Mouse (Mus musculus) heart, postnatal 25 days (tissue): ENCODE results near the gene Rbm10. TPM values are rescaled to one million over a fixed set of nuclear protein-coding genes. Genes with fewer than 3 reads are reported as not detected.

ENCODE experiments used
- DNase-seq: peaks from one replicate; pipeline ENCODE4 v3.0.0; 2022; ENCODE audit warnings: low spot score
- intact Hi-C: fragments of 180-260 bp; cut with DNase I; formaldehyde crosslinking; loops from one replicate; pipeline ENCODE4 v1.15.1; 2025
- total RNA-seq, 2 experiments: library from RNA; stranded (reverse); gene quantifications; 2 replicates each; pipeline ENCODE4 v1.2.3; 2021

Rbm10 gene
- total RNA-seq = 10 to 100 TPM; 21.2 to 22.0 TPM

DNA sequence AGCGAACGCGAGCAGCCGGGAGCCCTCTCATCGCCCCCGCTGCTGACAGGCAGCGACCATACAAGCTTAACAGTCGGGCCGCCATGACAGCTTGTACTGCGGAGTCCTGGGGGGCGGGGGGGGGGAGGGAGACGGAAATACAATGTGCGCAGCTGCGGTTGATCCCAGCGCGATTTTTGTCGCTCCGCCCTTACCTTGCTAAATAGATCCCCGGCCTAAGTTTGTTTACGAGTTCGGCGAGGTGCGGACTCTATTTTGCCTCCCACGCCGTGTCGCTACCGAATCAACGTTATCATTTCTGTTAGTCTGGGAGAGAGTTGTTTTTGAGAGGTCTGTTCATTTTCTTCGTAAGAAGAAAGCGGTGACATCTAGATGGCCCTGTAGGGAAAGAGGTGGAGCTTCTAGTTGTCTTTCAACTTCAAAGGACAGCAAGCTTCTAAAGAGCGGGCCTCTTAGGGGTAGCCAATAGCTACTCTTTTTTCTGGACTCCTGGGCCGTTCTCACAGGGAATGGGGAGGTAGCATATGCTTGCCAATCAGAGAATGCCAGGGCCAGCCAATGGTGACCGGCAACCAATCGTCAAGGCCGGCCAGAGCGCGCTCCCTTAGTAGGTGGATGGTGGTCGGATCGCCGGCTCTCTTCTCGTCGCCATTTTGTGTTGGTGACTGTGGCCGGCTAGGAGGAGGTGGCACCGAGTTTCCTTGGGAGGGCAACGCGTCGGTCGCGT lies at the start of gene Rbm10, which contains the start of gene Ndufb11:
Rbm10 (plus strand) TSS at position 328 of the 727 bp plus-strand sequence.
Ndufb11 (minus strand) TSS at position 444 of the 727 bp plus-strand sequence.
- peak; percentile 76 for DNase-seq
- intact Hi-C loops = no loop called here

GRCm38 (mm10) chrX:20571024-20571423 lies 46.3 kb upstream of the Rbm10 start:
- peak; percentile 2 for DNase-seq
- intact Hi-C loops = loop anchor here (10.0 kb wide), 1 partner anchor 146 kb away; the partner anchor contains the start of gene Jade3

GRCm38 (mm10) chrX:20572683-20573082 lies 44.6 kb upstream of the Rbm10 start:
- intact Hi-C loops = loop anchor here (10.0 kb wide), 1 partner anchor 148 kb away; the partner anchor contains the start of gene Jade3
- no peak for DNase-seq

DNA sequence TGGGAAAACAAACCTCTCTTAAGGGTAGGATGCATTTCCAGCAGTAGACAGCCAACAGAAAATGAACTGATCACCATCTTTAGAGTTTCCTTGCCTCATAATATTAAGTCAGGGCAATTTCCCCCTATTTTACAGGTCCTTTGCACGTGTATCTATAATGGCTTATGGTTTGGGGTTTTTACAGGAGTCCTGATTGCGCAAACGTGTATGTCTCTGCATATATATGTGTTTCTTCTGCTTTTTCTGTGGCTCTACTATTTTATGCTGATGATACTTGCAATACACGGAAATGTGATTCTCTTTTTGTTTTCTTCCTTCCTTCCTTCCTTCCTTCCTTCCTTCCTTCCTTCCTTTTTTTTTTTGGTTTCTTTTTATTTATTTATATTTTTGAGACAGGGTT lies 43.4 kb upstream of the Rbm10 start:
- no peak for DNase-seq
- intact Hi-C loops = loop anchor here (10.0 kb wide), 1 partner anchor 149 kb away; the partner anchor contains the start of gene Jade3

DNA sequence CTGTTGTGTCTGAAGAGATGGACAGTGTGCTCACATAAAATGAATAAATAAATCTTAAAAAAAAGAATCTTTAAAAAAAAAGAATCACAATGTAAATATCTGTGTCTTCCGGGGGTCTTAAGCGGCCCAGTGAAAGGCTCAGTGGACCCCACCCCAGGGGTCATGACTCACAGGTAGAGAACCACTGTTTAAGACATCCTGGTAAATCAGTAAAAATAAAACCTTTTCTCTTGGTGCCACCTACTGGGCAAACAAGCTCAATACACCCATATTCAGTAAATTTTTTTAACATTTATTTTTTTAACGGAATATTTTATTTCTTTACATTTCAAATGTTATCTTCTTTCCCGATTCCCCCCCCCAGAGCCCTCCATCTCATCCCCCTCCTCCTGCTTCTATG lies 29.3 kb upstream of the Rbm10 start:
- DNase-seq = no peak
- intact Hi-C loops = loop anchor here (5.0 kb wide), 1 partner anchor 426 kb away; no protein-coding TSS in a partner anchor

GRCm38 (mm10) chrX:20608500-20608899 lies 8.8 kb upstream of the Rbm10 start:
- DNase-seq = no peak
- intact Hi-C loops = no loop called here

- intact Hi-C loops = no loop called here
- no peak for DNase-seq
Measured at GRCm38 (mm10) chrX:20616861-20617175, 485 bp upstream of the Rbm10 start.

DNA sequence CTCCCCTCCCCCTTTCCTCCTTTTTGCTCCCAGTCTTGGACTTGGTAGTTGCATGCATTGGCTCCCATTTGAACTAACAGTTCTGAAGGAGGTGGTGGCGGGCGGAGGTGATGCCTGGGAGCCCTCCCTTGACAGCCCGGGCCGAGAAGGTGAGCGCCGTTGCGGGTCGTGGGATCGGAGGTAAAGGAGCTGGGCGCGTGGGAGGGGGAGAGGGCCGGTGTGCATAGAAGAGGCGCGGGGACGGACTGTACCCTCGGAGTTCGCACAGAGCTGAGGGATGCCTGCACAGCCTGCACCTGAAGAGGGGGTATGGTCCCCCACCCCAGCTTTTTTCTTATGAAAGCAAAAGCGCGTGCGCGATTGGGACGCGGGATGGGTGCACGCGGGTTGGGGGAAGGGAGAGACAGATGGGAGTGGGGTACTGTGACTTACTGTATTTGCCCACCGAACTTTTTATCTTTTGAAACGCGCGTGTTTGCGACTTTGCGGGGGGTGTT lies 648 bp downstream of the Rbm10 start:
- intact Hi-C loops = no loop called here
- no peak for DNase-seq

DNA sequence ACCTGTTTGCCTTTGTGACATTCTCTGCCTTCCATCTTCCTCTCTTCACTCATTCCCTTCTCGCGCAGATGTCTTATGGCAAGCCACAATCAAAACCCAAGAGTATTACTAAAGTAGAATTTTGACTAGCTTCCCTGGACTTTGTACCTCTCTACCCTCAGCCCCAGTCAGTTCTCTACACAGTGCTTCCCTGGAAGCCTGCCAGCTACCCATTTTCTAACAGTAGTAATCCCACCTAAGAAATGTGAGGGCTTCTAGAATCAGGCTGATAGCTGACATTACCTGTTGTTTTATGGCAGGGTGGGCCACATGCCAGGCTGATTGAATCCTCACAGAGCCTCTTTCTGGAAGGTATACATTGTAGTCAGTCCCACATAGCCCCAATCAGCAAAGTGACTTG lies 20.8 kb downstream of the Rbm10 start:
- no peak for DNase-seq
- intact Hi-C loops = no loop called here

DNA sequence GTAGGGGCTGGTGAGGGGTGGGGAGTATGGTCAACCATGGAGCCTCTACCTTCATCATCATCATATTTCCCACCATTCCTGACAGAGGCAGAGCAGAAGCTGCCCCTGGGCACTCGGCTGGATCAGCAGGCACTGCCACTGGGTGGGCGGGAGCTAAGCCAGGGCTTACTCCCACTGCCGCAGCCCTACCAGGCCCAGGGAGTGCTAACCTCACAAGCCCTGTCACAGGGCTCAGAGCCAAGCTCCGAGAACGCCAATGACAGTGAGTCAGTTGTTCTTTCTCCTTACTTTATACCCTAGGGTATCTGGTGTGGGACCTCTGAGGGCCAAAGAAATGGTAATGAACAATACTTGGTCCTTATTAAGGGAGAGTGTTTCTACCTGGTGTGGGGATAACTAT lies 27.5 kb downstream of the Rbm10 start:
- intact Hi-C loops = no loop called here
- no peak for DNase-seq

- no peak for DNase-seq
- intact Hi-C loops = no loop called here
Measured at GRCm38 (mm10) chrX:20657593-20657992, 40.3 kb downstream of the Rbm10 start.

DNA sequence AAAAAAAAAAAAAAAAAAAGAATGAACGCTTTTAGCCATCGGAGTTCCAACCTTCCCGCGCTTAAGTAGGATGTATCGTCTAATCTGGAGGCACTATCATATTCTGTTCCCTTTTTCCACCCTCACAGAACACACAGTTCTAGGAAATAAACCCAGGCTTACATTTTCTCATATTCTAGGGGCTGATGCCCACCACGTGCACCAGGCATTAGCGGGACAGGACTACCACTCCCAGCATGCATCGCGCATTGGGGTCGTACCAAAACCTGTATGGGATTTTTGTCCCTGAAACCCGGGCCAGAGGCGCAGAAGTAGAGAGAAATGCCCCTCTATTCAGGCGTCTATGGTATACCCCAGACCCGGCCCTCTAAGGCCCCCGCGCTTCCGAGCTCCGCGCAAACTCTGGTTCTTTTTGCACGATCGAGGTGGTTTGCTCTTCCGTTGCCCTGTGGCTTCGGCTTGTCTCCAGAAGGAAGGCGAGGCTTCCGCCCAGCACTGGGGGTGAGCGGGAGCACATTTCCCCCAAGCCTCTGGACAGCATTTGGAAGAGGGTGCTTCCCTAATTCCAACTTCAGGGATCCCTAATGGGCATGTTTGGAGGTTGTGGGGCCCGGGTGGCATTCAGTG lies 40.8 kb downstream of the Rbm10 start, which contains the start of gene Uba1:
Uba1 (plus strand) TSS at position 301 of the 627 bp plus-strand sequence.
- intact Hi-C loops = no loop called here
- DNase-seq = peak; percentile 49

DNA sequence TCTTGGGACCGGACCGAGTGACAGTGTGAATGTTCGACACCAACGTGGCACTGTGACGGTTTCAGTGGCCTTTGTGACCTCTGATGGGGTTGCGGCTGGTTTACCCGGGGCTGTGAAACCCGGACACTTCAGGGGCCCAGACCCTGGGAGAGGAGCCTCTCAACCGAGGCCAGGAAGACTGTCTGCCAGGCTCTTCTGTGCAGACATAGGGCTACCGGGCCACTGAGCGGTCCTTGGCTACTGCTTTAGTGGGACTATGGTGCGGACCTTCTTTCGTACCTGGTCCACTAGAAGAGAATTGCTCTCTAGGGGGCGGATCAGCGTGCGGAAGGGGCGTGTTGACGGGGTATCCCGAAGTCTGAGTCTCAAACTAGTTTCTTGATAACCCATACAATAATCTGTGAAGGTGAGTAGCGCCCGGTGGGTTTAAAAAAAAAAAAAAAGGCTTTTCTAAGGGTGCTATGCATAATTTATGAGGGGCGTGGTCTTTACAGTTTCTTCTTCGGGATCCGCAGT lies 41.6 kb downstream of the Rbm10 start:
- no peak for DNase-seq
- intact Hi-C loops = no loop called here

- intact Hi-C loops = loop anchor here (5.0 kb wide), 3 partner anchors 110 to 285 kb away; no protein-coding TSS in a partner anchor
- DNase-seq = no peak
Measured at GRCm38 (mm10) chrX:20662317-20662715, 45.0 kb downstream of the Rbm10 start.

GRCm38 (mm10) chrX:20662716-20663443 lies 45.6 kb downstream of the Rbm10 start:
- intact Hi-C loops = loop anchor here (5.0 kb wide), 3 partner anchors 109 to 284 kb away; no protein-coding TSS in a partner anchor
- peak; percentile 76 for DNase-seq

DNA sequence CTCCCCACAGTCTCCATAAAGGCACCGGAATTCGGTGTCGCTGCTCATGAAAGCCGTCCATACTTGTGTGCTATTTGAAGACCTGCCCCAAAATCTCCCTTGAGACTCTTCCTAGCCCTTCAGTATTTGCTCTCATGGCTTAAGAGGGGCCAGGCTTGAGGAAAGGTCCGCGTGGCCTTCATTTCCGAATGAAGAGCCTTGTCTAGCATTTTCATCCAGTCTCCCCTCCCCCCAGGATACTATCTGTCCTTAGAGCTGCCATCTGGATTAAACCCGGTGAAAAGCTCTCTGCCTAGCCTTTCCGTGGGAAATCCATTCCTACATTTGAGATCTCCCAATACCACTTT lies 46.1 kb downstream of the Rbm10 start:
- DNase-seq = no peak
- intact Hi-C loops = loop anchor here (5.0 kb wide), 3 partner anchors 109 to 284 kb away; no protein-coding TSS in a partner anchor

DNA sequence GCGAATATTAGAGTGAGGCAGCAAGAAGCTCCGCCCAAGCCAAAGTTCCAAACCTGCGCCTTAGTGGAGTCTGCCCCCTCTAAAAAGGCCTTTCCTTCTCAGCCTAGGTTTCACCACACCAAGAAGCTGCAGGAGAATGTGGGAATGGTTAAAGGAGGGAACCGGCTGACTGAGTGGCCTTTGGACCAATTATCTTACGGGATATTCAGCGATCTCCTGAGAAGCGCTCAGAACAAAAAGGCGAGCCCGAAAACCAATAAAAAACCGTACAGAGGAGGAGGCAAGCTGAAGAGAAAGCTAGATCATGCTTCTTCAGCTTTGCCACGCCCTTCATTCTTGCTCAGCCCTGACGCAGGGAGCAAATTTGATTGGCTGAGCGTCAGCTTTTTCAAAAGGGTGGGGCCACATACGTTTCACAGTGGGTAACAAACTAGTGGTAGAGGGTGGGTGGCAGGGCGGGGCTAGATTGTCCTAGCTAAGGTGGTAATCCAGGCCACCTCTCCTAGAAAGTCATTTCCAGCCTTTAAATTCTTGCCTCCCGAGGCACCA lies 70.3 kb downstream of the Rbm10 start, which contains the start of gene Cdk16:
Cdk16 (plus strand) TSS at position 436 of the 549 bp plus-strand sequence.
- intact Hi-C loops = no loop called here
- DNase-seq = peak; percentile 83

DNA sequence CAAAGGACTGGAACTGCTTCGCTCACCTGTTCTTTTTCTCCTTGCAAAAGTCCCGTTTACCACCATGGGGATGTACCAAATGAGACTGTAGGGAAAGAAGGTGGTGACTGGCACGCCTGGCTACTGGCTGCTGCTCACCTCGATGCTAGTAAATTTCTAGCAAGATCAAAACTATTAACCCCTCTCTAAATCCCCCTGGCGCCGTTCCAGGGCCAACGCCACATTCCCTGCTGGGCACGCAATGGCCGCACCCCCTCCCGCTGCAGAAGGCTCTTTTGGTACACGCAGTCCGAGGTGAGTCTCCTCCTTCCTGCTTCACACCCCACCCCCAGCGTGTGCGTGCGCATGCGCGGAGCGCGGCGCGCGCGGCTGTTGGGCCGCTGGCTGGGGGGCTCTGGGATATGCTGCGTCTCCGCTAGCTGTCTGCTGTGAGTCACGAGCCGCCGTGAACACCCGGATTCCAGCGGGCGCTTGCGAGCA lies 70.8 kb downstream of the Rbm10 start:
- DNase-seq = peak; percentile 76
- intact Hi-C loops = no loop called here

- intact Hi-C loops = no loop called here
- DNase-seq = peak; percentile 36
Measured at GRCm38 (mm10) chrX:20688615-20689014, 71.3 kb downstream of the Rbm10 start.

GRCm38 (mm10) chrX:20691566-20691965 lies 74.3 kb downstream of the Rbm10 start:
- DNase-seq = no peak
- intact Hi-C loops = no loop called here
